Mouse (Mus musculus): ENCODE measurements around the gene Chp1.

The Chp1 gene

GRCm38 (mm10) chr2:119621302-119621701 lies 73.8 kb downstream of the Chp1 start:
- no peak for DNase-seq (ENCODE audit: low spot score in 2 of 2)

All from frontal cortex, postnatal 36 days (tissue).